Mouse (Mus musculus): ENCODE measurements around the gene Selenoo.

Gene Selenoo

GRCm38 (mm10) chr15:89128382-89129350, 39.8 kb downstream of the Selenoo start, which contains the start of gene Hdac10:
Hdac10 (minus strand) TSS chr15:89128700.
- peak; percentile 81 for DNase-seq

- DNase-seq: no peak
Measured at GRCm38 (mm10) chr15:89130245-89130644, 41.4 kb downstream of the Selenoo start.

GRCm38 (mm10) chr15:89131316-89131715, 42.4 kb downstream of the Selenoo start:
- peak; percentile 54 for DNase-seq

- no peak for DNase-seq
Measured at GRCm38 (mm10) chr15:89136461-89137155, 47.7 kb downstream of the Selenoo start.

- no peak for DNase-seq
Measured at GRCm38 (mm10) chr15:89137378-89138045, 48.6 kb downstream of the Selenoo start.

GRCm38 (mm10) chr15:89138046-89138405, 49.1 kb downstream of the Selenoo start:
- no peak for DNase-seq

GRCm38 (mm10) chr15:89138531-89138930, 49.6 kb downstream of the Selenoo start:
- no peak for DNase-seq

- DNase-seq: no peak
Measured at GRCm38 (mm10) chr15:89140048-89140658, 51.3 kb downstream of the Selenoo start.

GRCm38 (mm10) chr15:89140659-89141252, 51.9 kb downstream of the Selenoo start, which contains the start of gene Mapk12:
Mapk12 (minus strand) TSS chr15:89140703.
- DNase-seq: no peak

GRCm38 (mm10) chr15:89141443-89141842, 52.6 kb downstream of the Selenoo start:
- no peak for DNase-seq

- no peak for DNase-seq
Measured at GRCm38 (mm10) chr15:89141905-89142304, 53.0 kb downstream of the Selenoo start.

- no peak for DNase-seq
Measured at GRCm38 (mm10) chr15:89143134-89143533, 54.2 kb downstream of the Selenoo start.

- no peak for DNase-seq
Measured at GRCm38 (mm10) chr15:89144965-89145364, 56.1 kb downstream of the Selenoo start.

- DNase-seq: no peak
Measured at GRCm38 (mm10) chr15:89145813-89146350, 57.0 kb downstream of the Selenoo start.

- DNase-seq: peak; percentile 73
Measured at GRCm38 (mm10) chr15:89146537-89146936, 57.7 kb downstream of the Selenoo start.

- DNase-seq: peak; percentile 81
Measured at GRCm38 (mm10) chr15:89147024-89147423, 58.1 kb downstream of the Selenoo start.

- no peak for DNase-seq
Measured at GRCm38 (mm10) chr15:89147456-89147855, 58.6 kb downstream of the Selenoo start.

- no peak for DNase-seq
Measured at GRCm38 (mm10) chr15:89147895-89148294, 59.0 kb downstream of the Selenoo start.

GRCm38 (mm10) chr15:89148496-89149270, 59.8 kb downstream of the Selenoo start:
- no peak for DNase-seq

- DNase-seq: peak; percentile 82
Measured at GRCm38 (mm10) chr15:89149271-89150040, 60.6 kb downstream of the Selenoo start, which contains the start of gene Mapk11. Mapk11 (minus strand) TSS chr15:89149628.
